Mouse (Mus musculus) liver, adult 2 months (tissue): Measurements from ENCODE around the gene Rdm1.

Experiments used
- CTCF ChIP-seq: fragments of 200-500 bp; IDR thresholded peaks from 2 replicates; pipeline ENCODE4 v1.5.1; 2011; ENCODE audit warnings: low read depth, low read length, control low read depth
- POLR2A ChIP-seq: fragments of 200-500 bp; IDR thresholded peaks from 2 replicates; pipeline ENCODE4 v1.6.1; 2011; ENCODE audit warnings: low read length, control low read depth; ENCODE audit not compliant: insufficient read depth; ENCODE audit errors: extremely low read depth

DNA sequence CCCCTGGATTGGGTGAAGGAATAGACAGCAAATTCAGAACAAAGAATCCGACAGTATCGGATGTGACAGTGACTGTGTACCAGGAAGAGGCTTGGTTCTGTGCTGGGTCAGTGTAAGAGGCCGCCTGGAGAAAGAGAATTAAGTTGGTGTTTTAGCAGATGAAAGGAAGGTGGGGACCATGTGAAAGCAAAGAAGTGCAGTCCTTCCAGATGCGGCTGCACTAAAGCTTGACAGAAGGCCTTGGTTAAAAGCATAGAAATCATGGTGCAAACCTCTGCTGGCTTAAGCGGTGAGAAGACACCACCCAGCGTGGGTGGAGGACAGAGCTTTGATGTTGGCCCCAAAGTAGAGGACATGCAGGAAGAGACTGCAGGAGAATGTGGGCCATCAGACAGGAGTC is 13.4 kb upstream of the Rdm1 start:
- TF ChIP-seq POLR2A (no peak), CTCF (no peak)
